Mouse (Mus musculus): ENCODE data around the gene Baiap2. TPM values are rescaled to one million over a fixed set of nuclear protein-coding genes. Genes with fewer than 3 reads are reported as not detected.

Baiap2 gene
- polyA plus RNA-seq, 1 experiment from 2014 or later, result 11.2 TPM

DNA sequence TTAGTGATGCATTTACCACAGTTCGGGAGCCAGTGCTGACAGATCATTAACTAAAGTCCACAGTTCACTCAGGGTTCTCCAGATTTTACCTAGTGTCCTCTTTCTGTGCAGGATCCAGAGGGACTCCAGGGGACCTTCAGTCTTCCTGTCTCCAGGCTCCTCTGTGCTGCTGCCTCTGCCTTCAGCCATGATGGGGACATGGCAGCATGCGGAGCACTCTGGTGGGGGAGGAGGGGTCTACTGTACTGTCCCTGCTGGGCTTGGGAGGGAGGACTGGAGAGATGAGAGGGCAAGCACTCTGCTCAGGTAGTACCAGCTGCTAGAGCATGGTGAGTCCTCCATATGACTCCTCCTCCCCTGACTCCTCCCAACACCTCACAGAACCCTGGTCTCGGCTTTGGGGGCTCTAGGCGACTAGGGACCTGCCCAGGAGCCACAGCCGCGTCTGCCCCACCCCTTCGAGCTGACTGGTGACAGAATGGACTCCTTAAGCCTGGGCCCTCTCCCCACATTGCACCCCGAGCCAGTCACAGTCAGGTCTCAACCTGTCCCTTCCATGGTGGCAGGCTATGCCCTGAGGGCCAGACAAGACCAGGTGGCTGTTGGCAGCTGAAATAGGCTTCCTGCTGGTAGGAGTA is 3.4 kb upstream of the Baiap2 start:
- Histone ChIP-seq H3K4me3 (replicated peaks) (no peak overlapping the region), H3K27me3 (peaks cover 13% of the 10 kb centered on the region), H3K4me1 (peaks cover 67% of the 10 kb centered on the region), H3K4me2 (no peak overlapping the region; the same call in 1 of the 2 replicates), H3K27ac (0 out of 2 replicates have a peak overlapping the region, but pooled peaks have one; percentile 13), H3K9ac (no peak overlapping the region), H3K36me3 (replicated peaks) (no peaks in the 10 kb centered on the region), H3K9me3 (no peaks in the 10 kb centered on the region)
- no peak for ATAC-seq (ENCODE audit: low FRiP score)
- WGBS, result 52% methylated on average over 8 of the region's 8 CpGs

DNA sequence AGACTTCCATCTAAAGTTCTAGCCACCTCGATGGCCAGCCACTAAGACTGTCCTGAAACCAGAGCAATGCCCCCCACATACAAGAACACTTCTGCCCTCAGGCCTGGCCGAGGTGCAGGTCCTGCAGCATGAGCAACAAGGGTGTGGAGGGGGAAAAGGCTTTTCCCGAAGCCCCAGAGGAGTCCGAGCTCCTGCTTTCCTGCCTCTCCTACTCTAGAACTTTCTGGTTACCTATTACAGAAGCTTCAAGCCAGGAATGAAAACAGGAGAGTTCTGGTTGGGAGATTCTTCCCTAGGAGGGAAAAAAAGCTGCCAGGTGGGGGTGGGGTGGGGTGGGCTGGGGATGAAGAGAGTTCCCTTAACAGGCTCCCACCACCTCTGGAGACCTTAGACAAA is 2.9 kb upstream of the Baiap2 start:
- Histone ChIP-seq H3K4me3 (replicated peaks) (no peak overlapping the region), H3K4me2 (0 out of 2 replicates have a peak overlapping the region, but pooled peaks have one; percentile 6), H3K9ac (0 out of 2 replicates have a peak overlapping the region, but pooled peaks have one; percentile 17), H3K9me3 (no peaks in the 10 kb centered on the region), H3K36me3 (replicated peaks) (no peaks in the 10 kb centered on the region), H3K4me1 (peaks cover 72% of the 10 kb centered on the region), H3K27ac (0 out of 2 replicates have a peak overlapping the region, but pooled peaks have one; percentile 13), H3K27me3 (peaks cover 16% of the 10 kb centered on the region)
- 73% methylated on average over 4 of the region's 4 CpGs for WGBS
- ATAC-seq (ENCODE audit: low FRiP score), result no peak

GRCm38 (mm10) chr11:119940142-119940541 is 2.4 kb upstream of the Baiap2 start:
- 0 out of 2 replicates have a peak overlapping the region, but pooled peaks have one; percentile 17 for H3K9ac ChIP-seq
- 68% methylated on average over 11 of the region's 11 CpGs for WGBS
- H3K4me2 ChIP-seq, result 0 out of 2 replicates have a peak overlapping the region, but pooled peaks have one; percentile 6
- H3K4me3 ChIP-seq (replicated peaks), result no peak overlapping the region
- ATAC-seq (ENCODE audit: low FRiP score), result no peak
- H3K9me3 ChIP-seq, result no peaks in the 10 kb centered on the region
- H3K27me3 ChIP-seq, result peaks cover 20% of the 10 kb centered on the region
- peaks cover 76% of the 10 kb centered on the region for H3K4me1 ChIP-seq
- H3K36me3 ChIP-seq (replicated peaks), result no peaks in the 10 kb centered on the region
- H3K27ac ChIP-seq, result 0 out of 2 replicates have a peak overlapping the region, but pooled peaks have one; percentile 25

DNA sequence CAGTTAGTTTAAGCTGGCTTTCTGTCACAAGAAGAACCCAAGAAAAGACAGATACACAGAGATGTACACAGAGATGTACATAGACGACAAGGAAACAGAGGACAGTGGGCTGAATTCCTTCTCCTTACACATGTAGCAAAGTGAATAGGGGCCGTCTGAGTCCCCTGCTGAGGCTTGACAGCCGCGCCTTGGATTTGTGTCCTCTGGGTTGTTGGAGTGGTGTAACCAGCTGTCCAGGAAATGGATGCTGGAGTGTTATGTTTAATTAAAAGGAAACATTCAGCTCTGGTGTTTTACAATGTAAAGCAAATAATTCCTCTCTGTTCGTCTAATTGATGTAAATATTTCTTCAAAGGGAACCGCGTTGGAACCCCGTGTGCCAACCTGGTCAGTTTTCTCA is 769 bp upstream of the Baiap2 start:
- peak overlapping the region; percentile 65; the same call in 1 of the 2 replicates for H3K9ac ChIP-seq
- H3K4me2 ChIP-seq, result peak overlapping the region; percentile 85
- peaks cover 67% of the 10 kb centered on the region for H3K4me1 ChIP-seq
- H3K36me3 ChIP-seq (replicated peaks), result no peaks in the 10 kb centered on the region
- peak overlapping the region; percentile 68 for H3K4me3 ChIP-seq (replicated peaks)
- peaks cover 25% of the 10 kb centered on the region for H3K27me3 ChIP-seq
- H3K9me3 ChIP-seq, result no peaks in the 10 kb centered on the region
- WGBS, result 5% methylated on average over 8 of the region's 8 CpGs
- no peak for ATAC-seq (ENCODE audit: low FRiP score)
- H3K27ac ChIP-seq, result 0 out of 2 replicates have a peak overlapping the region, but pooled peaks have one; percentile 73

DNA sequence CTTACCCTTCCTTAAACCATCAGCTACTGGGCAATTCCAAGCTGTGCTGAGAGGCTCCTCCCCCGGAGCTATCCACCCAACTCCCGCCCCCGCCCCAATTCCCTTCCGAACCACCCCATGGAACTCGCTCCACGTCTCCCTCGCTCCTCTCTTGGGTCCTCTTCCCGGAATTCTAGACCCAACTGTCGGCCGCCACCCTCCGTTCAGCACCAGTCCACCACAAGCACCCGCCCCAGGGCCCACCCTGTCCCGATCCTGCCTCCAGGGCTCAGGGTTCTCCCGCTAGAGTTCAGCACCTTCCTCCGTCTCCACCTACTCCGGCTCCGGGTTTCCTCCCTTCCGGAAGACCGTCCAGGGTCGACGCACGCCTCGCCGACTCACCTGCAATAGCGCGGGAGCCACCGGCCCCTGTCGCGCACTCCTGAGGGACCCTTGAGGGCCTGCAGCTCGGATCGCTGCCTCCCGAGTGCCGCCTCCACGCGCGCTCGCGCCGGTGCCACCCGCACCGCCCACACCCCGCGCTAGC is 299 bp upstream of the Baiap2 start:
- Histone ChIP-seq H3K4me2 (peak overlapping the region; percentile 85), H3K27me3 (peaks cover 25% of the 10 kb centered on the region), H3K4me3 (replicated peaks) (peak overlapping the region; percentile 68), H3K9me3 (no peaks in the 10 kb centered on the region), H3K36me3 (replicated peaks) (no peaks in the 10 kb centered on the region), H3K27ac (peak overlapping the region; percentile 73), H3K4me1 (peaks cover 63% of the 10 kb centered on the region), H3K9ac (peak overlapping the region; percentile 65)
- peak; percentile 68 for ATAC-seq (ENCODE audit: low FRiP score)
- under 1% methylated on average over 41 of the region's 43 CpGs for WGBS

DNA sequence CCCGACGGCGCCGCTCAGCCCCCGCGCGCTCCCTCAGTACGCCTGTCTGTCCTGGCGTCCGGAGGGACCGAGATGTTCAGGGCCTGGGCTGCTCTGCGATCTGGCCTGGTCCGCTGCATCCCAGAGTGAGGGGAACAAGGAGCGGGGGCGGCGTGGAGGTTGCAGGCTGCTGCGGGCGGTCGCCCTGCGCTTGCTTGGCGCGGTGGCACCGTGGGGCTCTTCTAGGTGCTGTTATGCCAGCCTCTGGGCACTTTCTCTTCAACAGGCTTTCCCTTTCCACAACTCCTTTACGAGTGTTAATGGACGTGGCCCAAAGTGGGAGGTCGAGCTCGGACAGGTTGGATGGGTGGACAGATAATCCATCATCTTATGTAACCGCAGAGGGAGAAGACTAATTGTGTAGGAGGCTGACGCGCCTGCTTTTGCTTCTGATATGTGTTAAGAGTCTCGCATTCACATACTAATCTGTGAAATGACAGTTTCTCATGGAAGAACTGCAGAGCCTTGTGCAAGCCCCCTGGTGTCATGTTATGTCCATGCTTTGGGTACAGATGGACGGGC is 945 bp downstream of the Baiap2 start:
- 0 out of 2 replicates have a peak overlapping the region, but pooled peaks have one; percentile 54 for H3K27ac ChIP-seq
- H3K9ac ChIP-seq, result peak overlapping the region; percentile 75
- WGBS, result 9% methylated on average over 31 of the region's 32 CpGs
- peaks cover 25% of the 10 kb centered on the region for H3K27me3 ChIP-seq
- H3K4me2 ChIP-seq, result peak overlapping the region; percentile 99
- peak overlapping the region; percentile 68 for H3K4me3 ChIP-seq (replicated peaks)
- no peaks in the 10 kb centered on the region for H3K36me3 ChIP-seq (replicated peaks)
- peak; percentile 33; the same call in 1 of the 2 replicates for ATAC-seq (ENCODE audit: low FRiP score)
- no peaks in the 10 kb centered on the region for H3K9me3 ChIP-seq
- H3K4me1 ChIP-seq, result peaks cover 57% of the 10 kb centered on the region

GRCm38 (mm10) chr11:119945343-119945742 is 2.8 kb downstream of the Baiap2 start:
- WGBS, result 92% methylated on average over 7 of the region's 7 CpGs
- no peaks in the 10 kb centered on the region for H3K36me3 ChIP-seq (replicated peaks)
- H3K4me1 ChIP-seq, result peaks cover 45% of the 10 kb centered on the region
- H3K4me2 ChIP-seq, result no peak overlapping the region
- H3K9me3 ChIP-seq, result no peaks in the 10 kb centered on the region
- ATAC-seq (ENCODE audit: low FRiP score), result no peak
- H3K4me3 ChIP-seq (replicated peaks), result no peak overlapping the region
- peaks cover 23% of the 10 kb centered on the region for H3K27me3 ChIP-seq
- no peak overlapping the region for H3K9ac ChIP-seq
- no peak overlapping the region for H3K27ac ChIP-seq

DNA sequence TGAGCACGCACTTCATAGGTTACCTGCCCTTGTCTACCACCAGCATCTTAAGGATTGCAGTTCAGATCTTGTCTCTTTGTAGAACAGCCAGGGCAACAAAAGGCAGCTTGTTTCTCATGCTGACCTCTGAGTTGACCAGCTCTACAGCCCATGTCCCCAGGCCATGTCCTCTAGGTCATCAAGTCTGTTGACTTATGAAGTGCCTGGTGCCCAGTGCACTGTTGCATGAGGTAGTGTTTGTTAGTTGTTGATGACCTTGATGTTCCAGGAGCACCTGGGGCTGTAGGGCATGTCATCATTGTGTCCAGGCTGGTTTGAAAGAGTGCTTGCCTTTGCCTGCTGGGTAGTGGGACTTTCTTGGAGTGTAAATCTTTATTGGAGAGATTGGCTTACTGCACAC is 4.9 kb downstream of the Baiap2 start:
- Histone ChIP-seq H3K9me3 (no peaks in the 10 kb centered on the region), H3K4me3 (replicated peaks) (no peak overlapping the region), H3K4me1 (peaks cover 27% of the 10 kb centered on the region), H3K4me2 (no peak overlapping the region), H3K27me3 (peaks cover 12% of the 10 kb centered on the region; the same call in 1 of the 2 replicates), H3K27ac (no peak overlapping the region), H3K36me3 (replicated peaks) (no peaks in the 10 kb centered on the region), H3K9ac (no peak overlapping the region)
- no peak for ATAC-seq (ENCODE audit: low FRiP score)
- 96% methylated on average over 1 of the region's 1 CpGs for WGBS

DNA sequence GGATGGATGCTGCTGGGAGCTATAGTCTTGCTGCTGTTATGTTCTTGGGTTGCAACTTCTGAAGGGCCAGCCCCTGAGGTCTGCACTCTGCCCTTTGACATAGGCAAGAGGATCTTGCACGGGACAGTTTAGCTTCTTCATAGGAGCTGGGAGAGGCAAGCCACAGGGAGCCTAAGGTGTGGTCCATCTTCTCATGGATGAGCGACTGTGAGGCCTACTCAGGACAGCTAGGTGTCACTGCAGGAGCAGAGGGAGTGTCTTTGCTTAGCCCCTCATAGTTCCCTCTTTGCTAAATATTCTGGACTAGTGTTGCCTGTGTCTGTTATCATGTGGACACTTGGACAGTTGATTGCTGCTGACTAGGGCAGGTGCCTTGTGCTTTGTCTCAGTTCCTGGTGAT is 5.3 kb downstream of the Baiap2 start:
- Histone ChIP-seq H3K27me3 (peaks cover 12% of the 10 kb centered on the region; the same call in 1 of the 2 replicates), H3K4me3 (replicated peaks) (no peak overlapping the region), H3K4me1 (peaks cover 29% of the 10 kb centered on the region), H3K27ac (no peak overlapping the region), H3K36me3 (replicated peaks) (no peaks in the 10 kb centered on the region), H3K4me2 (no peak overlapping the region), H3K9ac (no peak overlapping the region), H3K9me3 (no peaks in the 10 kb centered on the region)
- ATAC-seq (ENCODE audit: low FRiP score), result no peak
- 54% methylated on average over 2 of the region's 2 CpGs for WGBS

DNA sequence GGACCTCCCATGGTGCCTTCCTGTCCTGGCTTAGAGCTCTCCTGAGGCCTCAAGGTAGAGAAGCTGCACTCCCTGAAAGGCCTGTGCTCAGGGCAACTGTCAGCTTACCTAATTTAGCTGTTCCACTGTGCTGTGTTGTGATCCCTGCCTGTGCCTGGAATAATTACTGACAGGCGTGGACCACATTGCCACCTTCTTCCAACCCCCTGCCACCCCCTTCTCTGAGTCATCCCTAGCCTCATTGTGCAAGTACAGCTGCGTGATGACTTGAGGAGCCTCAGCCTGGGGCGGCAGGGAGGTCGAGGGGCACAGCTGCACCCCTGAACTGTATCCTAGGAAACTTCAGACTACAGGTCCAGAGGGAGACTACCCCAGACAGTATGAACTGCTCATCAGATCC is 5.7 kb downstream of the Baiap2 start:
- Histone ChIP-seq H3K4me3 (replicated peaks) (no peak overlapping the region), H3K9ac (no peak overlapping the region), H3K36me3 (replicated peaks) (no peaks in the 10 kb centered on the region), H3K4me1 (peaks cover 30% of the 10 kb centered on the region), H3K27ac (no peak overlapping the region), H3K9me3 (no peaks in the 10 kb centered on the region), H3K27me3 (peaks cover 12% of the 10 kb centered on the region; the same call in 1 of the 2 replicates), H3K4me2 (no peak overlapping the region)
- WGBS, result 71% methylated on average over 4 of the region's 4 CpGs
- no peak for ATAC-seq (ENCODE audit: low FRiP score)

DNA sequence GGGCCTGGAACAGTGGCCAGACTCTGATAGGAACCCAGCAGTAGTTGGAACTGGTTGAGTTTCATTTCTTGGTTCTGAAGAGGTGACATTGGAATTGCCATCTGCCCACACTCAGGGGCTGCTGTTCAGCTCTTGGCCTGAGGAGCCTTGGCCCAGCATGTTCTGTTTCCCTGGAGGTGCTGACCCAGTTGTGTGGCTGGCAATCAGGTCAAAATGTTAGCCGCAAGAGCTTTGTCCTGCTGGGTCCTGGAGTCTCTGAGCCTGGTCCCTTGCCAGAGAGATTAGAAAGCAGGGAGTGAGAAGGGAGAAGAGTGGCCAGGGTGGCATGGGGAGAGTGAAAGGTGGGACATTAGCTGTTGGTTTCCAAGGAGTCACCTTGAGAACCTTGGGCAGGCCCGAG is 6.2 kb downstream of the Baiap2 start:
- Histone ChIP-seq H3K4me3 (replicated peaks) (no peak overlapping the region), H3K9ac (no peak overlapping the region), H3K4me2 (no peak overlapping the region), H3K27ac (no peak overlapping the region), H3K9me3 (no peaks in the 10 kb centered on the region), H3K4me1 (peaks cover 26% of the 10 kb centered on the region), H3K27me3 (peaks cover 12% of the 10 kb centered on the region; the same call in 1 of the 2 replicates), H3K36me3 (replicated peaks) (no peaks in the 10 kb centered on the region)
- ATAC-seq (ENCODE audit: low FRiP score), result no peak
- 89% methylated on average over 2 of the region's 2 CpGs for WGBS

DNA sequence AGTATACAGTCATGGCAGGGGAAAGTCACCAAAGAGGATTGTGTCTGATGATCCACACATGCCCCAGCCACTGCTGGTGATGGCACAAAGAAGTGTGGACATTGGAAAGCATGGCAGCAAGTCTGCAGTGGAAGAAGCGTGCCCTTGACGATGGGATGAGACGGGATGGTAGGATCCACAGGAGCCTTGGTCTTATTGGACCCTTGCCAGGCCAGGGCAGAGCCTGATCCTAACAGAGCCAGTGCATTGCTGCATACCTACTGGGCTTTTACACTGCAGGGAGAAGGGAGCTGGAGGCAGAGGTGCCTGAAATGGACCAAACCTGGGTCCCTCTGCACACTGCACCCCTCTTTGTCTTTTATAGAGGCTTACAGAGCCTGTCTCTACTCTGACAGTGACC is 8.0 kb downstream of the Baiap2 start:
- Histone ChIP-seq H3K4me1 (peaks cover 11% of the 10 kb centered on the region; the same call in 1 of the 2 replicates), H3K27ac (no peak overlapping the region), H3K27me3 (0 out of 2 replicates have a peak, but pooled peaks cover 2% of the 10 kb centered on the region), H3K9me3 (no peaks in the 10 kb centered on the region), H3K9ac (no peak overlapping the region), H3K4me2 (no peak overlapping the region), H3K36me3 (replicated peaks) (no peaks in the 10 kb centered on the region), H3K4me3 (replicated peaks) (no peak overlapping the region)
- WGBS, result 96% methylated on average over 3 of the region's 3 CpGs
- ATAC-seq (ENCODE audit: low FRiP score), result no peak

Data from forebrain, embryonic 12.5 days (tissue).